Mouse (Mus musculus) embryo, embryonic 10.5 days (tissue): ENCODE measurements around the gene Rbbp8nl.

ENCODE experiments used
- DNase-seq: peaks from one replicate; pipeline ENCODE4 v3.0.0-alpha.2; 2015; ENCODE audit warnings: low spot score

Gene Rbbp8nl

DNA sequence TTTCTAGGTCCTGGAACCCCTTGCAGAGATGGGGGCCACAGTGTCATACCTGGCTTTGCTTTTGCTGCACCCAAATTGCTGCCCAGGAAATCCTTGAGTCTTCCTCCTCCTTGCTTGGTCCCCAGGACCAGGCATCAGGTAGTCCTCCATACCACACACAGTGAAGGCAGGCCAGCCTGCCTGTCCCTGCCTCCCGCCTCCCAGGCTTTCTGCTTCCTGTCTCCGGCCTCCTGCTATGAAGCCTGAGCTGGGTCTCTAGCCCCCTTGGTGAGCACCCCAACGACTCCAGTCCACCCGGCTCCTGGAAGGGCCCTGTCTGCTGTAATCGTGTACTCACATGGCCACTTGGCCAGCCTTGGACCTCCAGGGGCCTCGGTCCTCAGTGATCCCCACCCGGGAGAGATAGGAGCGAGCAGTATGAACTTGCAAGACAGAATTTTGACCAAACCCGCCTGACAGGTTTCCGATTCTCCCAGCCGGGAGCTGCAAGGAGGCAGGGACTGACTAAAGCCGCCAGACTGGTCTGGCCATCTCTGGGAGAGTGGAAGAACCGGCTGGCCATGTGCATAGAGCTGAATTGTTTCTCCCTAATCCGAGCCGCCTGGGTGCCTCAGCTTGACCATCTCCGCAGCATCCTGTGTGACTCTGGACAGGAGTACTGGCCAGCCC lies at the start of gene Rbbp8nl:
TSS of gene Rbbp8nl (minus strand) at position 440 of the 669 bp plus-strand sequence.
- DNase-seq, result peak; percentile 39

DNA sequence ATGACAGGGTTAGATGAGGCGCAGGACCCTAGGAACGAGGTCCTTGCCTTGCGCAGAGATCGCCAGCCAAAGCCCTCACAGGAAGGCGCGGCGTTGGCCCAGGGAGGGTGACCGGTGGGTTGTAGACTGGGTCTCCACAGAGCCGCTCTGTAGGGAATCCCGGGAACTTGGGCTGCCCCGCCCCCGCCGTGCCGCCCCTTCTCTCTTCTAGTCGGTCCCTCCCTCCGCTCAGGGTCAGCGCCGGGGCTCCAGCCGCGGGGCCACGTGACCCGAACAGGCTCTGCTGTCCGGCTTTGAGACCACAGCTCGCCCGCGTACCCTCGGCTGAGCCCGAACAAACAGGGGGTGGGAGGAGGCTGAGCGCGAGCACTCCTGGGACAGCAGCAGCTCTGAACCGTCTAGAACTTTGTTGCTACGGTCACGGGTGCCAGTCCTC lies 44.9 kb upstream of the Rbbp8nl start, which contains the start of gene Gata5:
TSS of gene Gata5 (minus strand) at position 149 of the 436 bp plus-strand sequence.
- DNase-seq, result peak; percentile 88

DNA sequence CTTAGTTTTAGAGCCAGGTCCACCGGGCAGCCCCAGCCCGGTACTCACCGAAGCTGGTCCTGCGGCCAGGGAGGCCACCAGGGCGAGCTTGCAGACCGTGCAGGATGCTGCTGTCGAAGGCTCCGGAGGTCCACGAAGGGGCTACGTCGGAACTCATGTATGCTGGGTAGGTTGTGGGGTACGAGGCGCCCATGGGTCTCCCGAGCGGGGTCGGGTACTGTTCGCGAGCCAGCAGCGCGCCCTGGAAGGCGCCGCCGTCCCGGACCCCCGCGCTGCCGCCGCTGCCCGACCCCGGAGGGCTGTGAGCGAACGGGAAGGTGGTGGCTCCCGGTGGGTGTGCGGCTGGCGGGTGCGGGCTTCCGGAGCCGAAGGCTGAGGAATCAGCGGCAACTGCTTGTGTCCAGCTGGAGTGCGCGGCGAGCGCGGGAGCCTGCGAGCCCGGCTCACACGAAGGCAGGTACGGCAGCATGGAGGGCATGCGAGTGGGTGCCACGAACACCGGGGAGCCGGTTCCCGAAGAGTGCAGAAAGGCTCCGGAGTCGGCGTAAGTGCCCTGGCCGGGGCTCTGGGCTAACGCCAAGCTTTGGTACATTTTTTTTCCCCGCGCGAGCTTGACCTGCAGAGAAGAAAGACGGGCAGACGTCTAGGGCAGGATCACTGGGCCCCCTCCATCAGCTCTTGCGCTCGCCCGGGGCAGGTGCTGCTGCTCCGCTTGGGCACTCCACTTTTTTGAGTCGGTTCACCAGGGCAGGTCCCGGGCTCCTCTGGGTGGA lies 44.3 kb upstream of the Rbbp8nl start:
- peak; percentile 36 for DNase-seq

DNA sequence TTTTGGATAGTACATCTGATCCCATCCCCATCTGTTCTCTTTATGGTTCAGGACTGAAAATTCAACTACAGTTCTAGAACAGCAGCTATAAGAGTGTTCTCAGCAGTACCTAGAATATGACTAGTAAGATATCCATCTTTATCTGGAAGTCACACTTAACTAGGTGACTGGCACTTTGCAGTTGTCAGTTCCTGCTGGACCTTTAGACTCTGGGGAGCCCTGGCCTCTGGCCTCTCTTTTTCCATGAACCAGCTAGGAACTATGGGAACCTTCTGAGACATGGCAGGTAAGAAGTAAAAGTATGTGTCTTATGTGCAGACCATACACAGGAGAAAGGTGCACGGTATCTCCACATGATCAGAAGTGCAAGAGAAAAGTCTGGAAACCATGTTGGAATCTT lies 39.8 kb upstream of the Rbbp8nl start:
- DNase-seq, result no peak

DNA sequence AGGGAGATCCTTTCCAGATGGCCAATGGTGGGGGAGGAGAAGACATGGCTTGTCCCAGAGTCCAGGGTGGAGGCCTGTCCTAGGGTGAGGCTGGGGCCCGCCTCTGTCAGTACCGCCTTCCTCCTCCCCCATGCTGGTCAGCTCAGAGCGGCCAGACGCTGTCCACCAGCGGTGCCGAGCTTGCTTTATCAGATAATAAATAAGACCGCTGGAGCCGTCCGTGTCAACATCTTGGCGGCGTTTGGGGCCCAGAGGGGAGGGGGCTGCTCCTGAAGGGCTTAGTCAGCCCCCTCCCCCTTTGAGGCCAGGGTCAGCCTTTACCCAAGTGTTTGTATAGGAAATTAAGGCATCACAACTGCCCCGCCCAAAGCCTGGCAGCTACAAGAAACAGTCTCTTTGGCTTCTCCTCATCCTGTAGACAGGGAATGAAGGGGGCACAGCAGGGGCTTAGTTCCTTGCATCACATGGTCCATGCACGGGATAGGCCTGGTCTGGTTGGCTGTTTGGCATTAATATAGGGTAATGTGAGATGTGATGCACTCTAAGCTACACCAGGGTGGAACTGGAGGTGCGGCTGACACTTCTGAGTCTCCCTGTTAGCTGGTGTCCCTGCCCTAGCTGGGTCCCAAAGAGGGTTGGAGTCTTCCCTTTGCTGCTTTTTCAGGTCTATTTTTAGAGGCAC lies 33.1 kb upstream of the Rbbp8nl start:
- DNase-seq, result peak; percentile 62

DNA sequence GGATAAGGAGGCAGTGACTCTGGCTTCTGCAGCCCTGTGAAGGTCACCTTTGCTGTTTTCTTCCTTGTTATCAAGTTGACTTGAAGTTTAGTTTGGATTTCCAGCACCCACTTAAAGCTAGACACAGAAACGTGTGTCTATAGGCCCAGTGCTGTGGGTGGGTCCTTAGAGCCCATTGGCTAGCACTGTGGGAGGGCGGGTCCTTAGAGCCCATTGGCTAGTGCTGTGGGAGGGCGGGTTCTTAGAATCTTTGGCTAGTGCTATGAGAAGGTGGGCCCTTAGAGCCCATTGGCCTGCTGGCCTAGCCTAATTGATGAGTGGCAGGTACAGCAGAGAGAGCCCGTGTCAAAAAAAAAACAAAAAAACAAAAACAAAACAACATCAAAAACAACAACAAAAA lies 30.5 kb upstream of the Rbbp8nl start:
- no peak for DNase-seq

DNA sequence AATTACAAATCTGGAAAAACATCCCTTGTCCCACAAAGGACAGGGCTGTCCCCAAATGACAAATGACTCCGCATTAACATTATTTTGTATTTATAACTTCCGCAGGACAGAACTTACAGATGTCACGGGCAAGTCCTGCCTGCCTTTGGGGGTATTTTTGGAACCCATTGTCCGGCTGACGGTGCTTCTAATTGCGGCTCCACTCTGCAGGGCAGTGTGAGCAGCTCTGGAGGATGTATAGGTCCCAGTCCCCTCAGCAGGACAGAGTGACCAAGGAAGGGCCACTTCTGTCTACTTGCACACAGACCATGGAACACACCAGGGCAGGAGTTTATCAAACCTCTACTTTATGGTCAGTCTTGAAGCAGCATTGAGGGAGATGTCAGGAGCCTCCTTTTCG lies 27.9 kb upstream of the Rbbp8nl start:
- DNase-seq, result no peak

DNA sequence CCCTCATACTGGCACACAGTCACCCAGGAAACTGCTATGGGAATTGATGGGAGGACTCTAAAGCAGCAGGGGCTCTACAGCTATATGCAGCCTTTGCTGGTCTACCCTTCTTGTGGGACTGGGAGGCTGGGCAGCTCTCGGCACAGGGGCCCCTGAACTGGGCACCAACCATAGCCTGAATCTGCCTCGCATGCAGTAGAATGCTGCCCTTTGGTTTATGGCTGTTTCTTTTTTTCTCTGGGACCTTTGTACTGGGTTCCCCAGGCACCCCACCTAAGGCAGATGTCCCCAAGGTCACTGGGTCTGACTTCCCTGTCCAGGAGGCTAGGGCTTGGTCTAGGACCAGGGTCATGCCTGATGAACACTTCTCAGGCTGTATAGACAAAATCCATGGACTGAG lies 24.6 kb upstream of the Rbbp8nl start:
- DNase-seq, result no peak

DNA sequence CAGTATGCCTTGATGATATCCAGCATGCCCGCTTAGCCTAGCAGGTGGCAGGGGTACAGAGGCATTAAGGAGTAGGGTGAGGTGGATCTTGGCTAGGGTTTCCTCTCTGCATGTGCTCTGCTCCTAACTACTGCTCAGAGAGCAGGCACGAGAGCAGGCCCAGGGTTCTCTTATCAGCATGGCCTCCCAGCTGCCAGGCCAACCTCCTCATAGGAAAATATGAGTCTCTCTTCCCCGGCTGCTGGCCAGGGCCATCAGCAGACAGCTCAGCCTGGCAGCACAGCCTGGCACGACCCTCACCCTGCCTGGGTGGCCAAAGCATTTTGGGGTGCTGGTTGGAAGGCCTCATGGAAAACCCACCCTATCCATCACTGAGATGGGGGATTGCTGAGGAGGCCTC lies 21.5 kb upstream of the Rbbp8nl start:
- no peak for DNase-seq

DNA sequence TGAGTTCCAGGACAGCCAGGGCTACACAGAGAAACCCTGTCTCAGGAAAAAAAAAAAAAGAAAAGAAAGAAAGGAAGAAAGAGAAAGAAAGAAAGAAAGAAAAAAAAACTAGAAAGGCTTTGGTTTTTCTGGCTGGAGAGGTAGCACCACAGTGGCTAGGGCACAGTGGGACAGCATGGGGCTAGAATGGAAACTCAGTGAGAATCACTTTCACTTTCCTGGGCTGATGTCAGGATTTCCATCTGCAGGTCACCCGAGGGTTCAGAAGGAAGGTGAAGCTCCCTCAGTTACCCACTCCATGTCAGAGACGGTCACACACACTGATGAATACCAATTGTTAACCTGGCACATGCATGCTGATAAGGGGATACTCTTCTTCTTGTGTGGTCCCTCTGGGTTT lies 18.0 kb upstream of the Rbbp8nl start:
- DNase-seq, result no peak

DNA sequence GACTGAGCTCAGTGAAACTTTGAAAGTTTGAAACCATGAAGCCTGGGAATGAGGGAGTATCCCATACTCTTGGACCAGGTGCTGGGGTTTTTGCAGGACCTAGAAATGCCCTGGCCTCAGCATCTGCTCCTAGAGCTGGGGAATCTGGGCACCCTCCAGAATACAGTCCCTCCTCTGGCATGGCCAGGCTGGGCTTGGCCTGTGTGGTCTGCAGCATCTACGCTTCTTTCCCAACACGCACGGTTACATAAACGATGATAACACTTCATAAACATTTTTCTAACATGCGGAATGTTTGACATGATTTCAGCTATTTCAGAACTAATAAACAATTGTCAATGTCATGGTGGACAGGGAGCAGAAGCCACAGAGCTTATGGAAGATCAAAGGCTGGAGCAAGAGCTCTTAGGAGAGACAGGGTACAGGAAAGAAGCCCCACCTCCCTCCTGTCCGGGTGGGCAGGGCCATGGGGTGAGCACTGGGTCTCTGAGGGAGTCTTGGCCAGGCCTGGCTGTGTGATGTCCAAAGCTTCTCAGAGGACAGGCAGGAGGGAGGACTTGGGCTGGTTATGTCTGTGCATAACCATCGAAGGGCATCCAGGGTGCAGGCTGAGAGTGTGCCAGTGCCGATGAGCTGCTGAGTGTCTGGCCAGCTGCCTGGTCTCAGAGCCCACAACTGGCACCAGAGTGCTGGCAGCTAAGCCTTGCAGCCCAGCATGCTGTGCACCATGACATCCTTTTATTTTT lies 16.9 kb upstream of the Rbbp8nl start:
- DNase-seq, result no peak

DNA sequence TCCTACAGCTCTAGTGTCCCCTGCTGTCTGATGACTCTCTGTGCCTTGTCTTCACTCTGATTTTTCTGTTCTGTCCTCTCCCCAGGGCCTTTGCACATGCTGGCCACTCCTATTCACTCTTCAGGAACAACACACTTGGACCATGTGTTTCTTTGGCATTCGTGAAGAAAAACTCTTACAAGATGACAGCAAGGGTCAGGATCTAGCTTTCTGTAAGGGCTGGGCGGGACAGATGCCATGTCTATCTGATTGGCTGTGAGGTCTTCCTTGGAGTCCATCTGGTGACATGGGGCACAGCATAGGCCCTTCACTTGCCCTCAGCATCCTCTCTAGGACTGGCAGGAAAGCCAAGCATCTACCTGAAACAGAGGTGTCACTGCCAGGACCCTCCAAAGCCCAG lies 16.3 kb upstream of the Rbbp8nl start:
- no peak for DNase-seq

DNA sequence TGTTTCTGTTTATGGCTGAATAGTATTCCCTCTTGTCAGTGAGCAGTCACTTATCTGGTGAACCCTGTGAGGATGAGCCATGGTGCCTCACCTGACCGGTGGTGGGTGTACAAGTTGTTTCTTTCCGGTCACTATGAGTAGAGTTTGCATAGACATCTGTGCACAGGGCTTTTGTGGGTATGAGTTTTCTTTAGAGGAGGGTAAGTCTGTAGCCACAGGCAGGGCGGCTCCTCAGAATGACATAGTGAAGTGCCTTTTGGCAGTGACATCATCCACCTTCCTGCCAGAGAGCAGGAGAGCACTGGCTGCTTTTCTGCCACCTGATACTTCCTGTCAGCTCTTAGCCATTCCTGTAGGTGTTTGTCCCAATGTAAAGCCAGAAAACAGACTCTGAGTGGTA lies 15.8 kb upstream of the Rbbp8nl start:
- DNase-seq, result no peak

DNA sequence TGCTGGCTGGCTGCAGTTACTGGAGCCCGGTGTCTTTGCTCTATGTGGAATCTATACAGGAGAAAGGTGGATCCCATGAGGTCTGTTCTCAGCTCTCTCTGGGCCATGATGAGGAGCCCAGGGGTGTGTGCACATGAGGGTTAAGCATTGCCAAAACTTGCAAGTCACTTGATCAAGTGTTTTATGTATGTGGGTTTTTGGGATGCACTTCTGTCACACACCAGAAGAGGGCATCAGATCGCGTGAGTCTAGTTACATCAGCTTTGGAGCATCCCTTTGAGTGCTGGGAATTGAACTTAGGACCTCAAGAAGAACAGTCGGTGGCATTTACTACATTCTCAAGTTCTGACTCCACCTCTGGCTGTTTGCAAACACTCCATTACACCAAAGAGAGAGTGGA lies 14.9 kb upstream of the Rbbp8nl start:
- no peak for DNase-seq

DNA sequence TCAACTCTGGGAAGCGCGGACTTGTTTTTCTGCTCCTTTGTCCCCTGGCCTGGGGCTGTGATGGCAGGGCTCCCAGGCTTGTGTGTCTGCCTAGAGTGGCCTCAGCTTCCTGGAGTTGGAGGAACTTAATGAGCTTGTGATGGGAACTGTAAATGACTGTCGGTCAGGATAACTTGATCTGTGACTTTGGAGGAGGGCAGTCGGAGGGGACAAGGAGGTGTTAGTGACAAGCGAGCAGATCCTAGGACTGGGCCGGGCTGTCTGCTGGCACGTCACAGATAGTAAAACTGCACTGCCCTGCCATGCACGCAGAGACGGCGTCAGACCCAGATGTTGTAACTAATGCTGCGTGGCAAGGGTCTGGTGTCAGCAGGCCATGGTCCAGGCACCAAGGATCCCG lies 13.8 kb upstream of the Rbbp8nl start:
- DNase-seq, result no peak

DNA sequence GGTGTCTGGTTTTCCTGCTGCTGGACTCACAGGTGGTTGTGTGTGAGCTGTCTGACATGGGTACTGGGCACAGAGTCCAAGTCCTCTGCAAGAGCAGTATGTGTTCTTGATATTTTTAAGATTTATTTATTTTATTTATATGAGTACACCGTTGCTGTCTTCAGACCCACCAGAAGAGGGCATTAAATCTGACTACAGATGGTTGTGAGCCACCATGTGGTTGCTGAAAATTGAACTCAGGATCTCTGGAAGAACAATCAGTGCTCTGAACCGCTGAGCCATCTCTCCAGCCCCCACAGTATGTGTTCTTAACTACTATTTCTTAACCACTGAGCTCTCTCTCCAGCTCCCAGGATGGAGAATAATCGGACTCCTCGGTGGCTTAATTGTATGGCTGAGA lies 12.5 kb upstream of the Rbbp8nl start:
- no peak for DNase-seq

DNA sequence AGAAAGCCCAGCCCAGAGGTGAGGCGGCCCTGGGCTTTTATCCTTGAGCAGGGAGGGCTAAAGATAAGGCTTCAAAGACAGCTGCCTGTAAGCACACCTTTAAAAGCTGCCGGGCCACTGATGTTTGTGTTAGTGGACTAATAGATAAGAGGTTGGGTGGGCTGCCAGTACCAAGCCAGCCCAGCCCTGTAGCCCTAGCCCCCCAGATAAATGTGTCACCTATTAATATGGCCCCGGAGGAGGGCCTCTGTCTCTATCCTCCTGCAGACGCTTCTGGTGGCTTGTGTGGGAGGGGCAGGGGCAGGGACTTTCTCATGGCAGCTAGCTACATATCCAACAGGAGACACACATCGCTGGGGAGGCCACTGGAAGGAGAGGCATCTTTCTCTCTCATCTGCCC lies 11.1 kb upstream of the Rbbp8nl start:
- no peak for DNase-seq

DNA sequence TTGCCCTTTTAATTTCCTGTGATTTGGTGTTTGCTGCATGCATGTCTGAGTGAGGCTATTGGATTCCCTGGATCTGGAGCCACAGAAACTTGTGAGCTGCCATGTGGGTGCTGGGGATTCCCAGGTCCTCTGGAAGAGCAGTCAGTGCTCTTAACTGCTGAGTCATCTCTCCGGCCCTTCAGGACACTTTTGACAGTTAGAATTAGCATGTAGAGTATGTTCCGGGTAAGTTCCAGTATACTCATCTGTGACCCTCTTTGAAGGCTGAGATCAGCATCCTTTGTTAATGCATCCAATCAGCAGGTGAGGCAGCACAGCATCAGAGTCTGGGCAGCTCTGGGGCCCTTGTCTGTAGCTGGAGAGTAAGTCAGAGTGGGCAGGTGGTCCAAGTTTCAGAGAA lies 10.6 kb upstream of the Rbbp8nl start:
- DNase-seq, result no peak

DNA sequence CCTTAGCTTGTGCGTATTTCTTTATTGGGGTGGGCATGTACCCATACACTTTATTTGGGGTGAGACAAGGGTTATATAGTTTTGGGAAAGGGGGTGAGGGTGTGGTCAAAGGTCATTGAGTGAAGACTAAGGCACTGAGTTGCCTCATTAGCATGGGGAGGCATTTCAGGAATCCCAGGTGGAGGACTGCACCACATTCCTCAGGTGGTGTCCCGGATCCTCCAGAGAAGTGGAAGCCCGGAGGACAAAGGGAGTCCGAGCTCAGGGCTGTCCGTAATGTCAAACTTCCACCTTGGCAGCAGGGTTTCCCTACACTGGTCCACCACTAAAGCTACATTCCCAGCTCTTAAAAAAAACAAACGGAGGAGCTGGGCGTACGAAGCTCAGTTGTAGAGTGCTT lies 3.2 kb upstream of the Rbbp8nl start:
- no peak for DNase-seq

DNA sequence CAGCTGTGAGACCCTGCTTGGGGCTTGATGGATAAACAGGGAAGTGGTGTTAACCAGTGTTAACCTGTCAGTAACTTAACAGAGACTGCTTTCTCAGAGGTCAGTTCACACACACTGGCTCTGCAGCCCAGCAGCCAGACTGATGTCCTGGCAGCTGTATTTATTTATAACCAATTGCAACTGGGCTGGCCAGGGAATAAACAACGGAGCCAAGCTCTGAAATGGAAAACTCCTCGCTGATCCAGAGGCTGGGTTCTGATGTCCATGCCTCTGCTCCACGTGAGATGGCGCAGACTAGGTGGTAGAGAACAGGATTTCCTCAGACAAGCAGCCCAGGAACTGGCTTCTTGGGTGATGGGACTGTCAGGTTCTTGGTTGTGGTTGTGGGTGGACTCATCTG lies 2.3 kb upstream of the Rbbp8nl start:
- DNase-seq, result no peak

DNA sequence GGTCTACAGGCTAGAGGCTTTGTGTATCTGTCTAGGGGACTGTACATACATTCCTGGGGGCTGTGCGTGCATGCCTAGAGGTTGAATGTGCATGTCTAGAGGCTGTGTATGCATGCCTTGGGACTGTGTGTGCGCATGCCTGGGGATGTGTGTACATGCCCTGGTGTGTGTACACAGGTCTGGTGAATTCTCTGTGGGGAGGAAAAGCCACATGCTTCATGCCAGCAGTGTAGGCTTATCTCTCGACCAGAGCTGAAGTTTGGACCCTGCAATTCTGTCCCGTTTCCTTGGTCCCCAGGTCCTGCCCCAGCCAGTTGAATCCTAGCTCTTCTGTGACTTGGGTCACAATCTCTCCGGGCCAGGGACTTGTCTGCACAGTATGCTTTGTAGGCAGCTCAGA lies 1.9 kb upstream of the Rbbp8nl start:
- no peak for DNase-seq

DNA sequence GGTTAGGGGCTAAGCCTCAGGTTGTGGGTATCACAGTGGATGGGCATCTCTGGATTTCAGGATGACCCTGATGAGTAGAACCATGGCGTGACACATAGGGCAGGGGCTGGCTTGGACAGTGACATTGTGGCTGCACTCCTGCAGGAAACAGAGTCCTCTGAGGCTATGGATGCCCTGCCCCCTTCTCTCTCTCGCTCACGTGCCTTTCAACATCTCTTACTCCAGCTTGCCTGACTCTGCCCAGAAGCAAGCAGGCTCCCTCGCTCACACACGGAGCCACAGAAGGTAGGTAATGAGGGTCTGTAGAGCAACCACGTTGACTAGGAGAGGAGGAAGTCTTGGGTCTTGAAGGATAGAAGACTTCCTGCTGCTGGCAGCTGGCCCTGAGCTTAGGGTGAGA lies 824 bp upstream of the Rbbp8nl start:
- DNase-seq, result no peak
